19 mouse cellular contexts compared by ENCODE assay signal in genomic region chr11:98974213-98974612, GRCm38 (mm10). TPM values are rescaled to one million over a fixed set of nuclear protein-coding genes. Genes with fewer than 3 reads are reported as not detected.
"Had no signal": no experiment of that assay in that cellular context is flagged by ENCODE, and none has a peak within 500 bp of the region (broad histone marks: within the 10 kb centered on the region; RNA-seq: fewer than 3 reads in every experiment).

No protein-coding gene starts in this region.

- ATAC-seq: liver, postnatal 0 days; midbrain, embryonic 15.5 days had no signal

- H3K9me3 ChIP-seq: kidney, embryonic 15.5 days; limb, embryonic 12.5 days; liver, embryonic 13.5 days; lung, embryonic 15.5 days; midbrain, embryonic 15.5 days; neural tube, embryonic 13.5 days; stomach, embryonic 15.5 days had no signal

- H3K36me3 ChIP-seq: midbrain, embryonic 15.5 days had no signal

- H3K27me3 ChIP-seq: kidney, embryonic 15.5 days; limb, embryonic 12.5 days; lung, embryonic 15.5 days; midbrain, embryonic 15.5 days; neural tube, embryonic 13.5 days; stomach, embryonic 15.5 days had no signal

- H3K4me3 ChIP-seq: kidney, embryonic 15.5 days; limb, embryonic 12.5 days; liver, embryonic 13.5 days; lung, embryonic 15.5 days; megakaryocyte, embryonic 14.5 days; midbrain, embryonic 15.5 days; neural tube, embryonic 13.5 days; stomach, embryonic 15.5 days had no signal

- H3K9ac ChIP-seq: kidney, embryonic 15.5 days; limb, embryonic 12.5 days; liver, embryonic 13.5 days; liver, postnatal 0 days; lung, embryonic 15.5 days; midbrain, embryonic 15.5 days; neural tube, embryonic 13.5 days; stomach, embryonic 15.5 days had no signal

- H3K27ac ChIP-seq: kidney, embryonic 15.5 days; liver, embryonic 13.5 days; lung, embryonic 15.5 days; macrophage; midbrain, embryonic 15.5 days; stomach, embryonic 15.5 days had no signal

- DNase-seq: layer of hippocampus, adult 9-11 months; layer of hippocampus, postnatal 36 days; liver; liver, embryonic 13.5 days; lung, postnatal 14 days; retina, postnatal 1 day; right cerebral cortex, postnatal 4 days; thymus, postnatal 25 days had no signal

- H3K4me2 ChIP-seq: kidney, embryonic 15.5 days; limb, embryonic 12.5 days; liver, embryonic 13.5 days; lung, embryonic 15.5 days; midbrain, embryonic 11.5 days; midbrain, embryonic 15.5 days; neural tube, embryonic 13.5 days; stomach, embryonic 15.5 days had no signal

RNA-seq across cellular contexts. Expression of gene Gjd3, which starts 8.6 kb away (rescaled TPM):
- total RNA-seq: monocyte, adult 5-6 weeks had no signal
- polyA plus RNA-seq: liver, embryonic 13.5 days; liver, postnatal 0 days; macrophage; midbrain, embryonic 11.5 days had no signal
